Mouse (Mus musculus) heart, postnatal 36 days (tissue): ENCODE data around the gene Pcgf6. TPM values are rescaled to one million over a fixed set of nuclear protein-coding genes. Genes with fewer than 3 reads are reported as not detected.

ENCODE experiments used
- DNase-seq, 2 experiments: peaks; one replicate each; pipeline ENCODE4 v3.0.0; 2021 to 2022
- intact Hi-C: fragments of 180-260 bp; cut with DNase I; formaldehyde crosslinking; loops from one replicate; pipeline ENCODE4 v1.15.1; 2025
- total RNA-seq, 2 experiments: library from RNA; stranded (reverse); gene quantifications; 2 replicates each; pipeline ENCODE4 v1.2.3; 2021

The Pcgf6 gene
- total RNA-seq, 2 experiments from 2014 or later: 3.0 to 3.4 TPM

DNA sequence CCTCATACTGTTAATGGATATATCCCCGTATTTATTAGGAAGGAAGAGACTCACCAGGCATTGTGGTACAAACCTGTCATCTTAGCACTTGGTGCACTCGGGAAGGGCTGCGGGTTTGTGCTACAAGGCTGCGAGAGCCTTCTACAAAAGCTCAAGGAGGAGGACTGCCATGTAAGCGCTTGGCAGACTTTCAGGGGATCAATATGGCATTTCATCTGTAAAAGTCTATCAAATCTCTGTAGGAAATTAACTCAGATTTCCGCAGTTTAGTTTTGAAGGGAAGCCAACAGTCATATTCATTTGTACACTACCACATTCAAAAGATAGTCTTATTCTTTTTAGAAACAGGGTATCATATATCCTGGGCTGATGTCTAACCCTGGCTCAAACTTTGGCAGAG, 18.9 kb downstream of the Pcgf6 start:
- DNase-seq: no peak
- intact Hi-C loops: no loop called here

DNA sequence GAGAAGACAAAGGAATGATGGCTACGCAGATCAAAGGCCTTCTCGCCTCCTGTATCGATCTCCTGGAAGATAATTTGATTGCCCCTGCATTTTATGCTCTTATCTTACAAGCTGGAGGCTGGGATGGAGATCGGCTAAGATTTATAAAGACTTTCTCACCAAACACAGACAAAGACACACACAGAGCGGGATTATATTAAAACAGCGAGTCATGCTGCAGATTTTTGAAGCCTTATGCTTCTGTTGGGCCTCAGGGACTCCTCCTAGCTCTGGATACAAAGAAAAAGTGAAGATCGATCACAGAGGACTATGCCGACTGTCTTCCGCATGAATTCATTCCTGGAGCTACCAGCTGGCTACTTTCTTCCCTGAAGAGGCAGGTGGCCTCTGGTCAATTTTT, 20.9 kb downstream of the Pcgf6 start:
- intact Hi-C loops: no loop called here
- no peak for DNase-seq

DNA sequence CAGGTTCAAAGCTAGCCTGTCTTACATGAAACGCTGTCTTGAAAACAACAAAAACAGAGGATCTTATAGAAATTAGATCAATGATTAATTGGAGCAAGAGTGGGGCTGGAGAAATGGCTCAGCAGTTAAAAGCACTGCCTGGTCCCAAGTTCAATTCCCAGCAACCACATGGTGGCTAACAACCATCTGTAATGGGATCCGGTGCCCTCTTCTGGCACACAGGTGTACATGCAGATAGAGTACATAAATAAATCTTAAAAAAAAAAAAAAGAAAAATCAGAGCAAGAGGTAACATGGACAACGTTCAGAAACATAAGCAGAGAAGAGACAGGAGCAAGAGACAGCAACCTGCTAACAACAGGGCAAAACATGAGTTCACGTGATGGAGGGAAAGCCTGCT, 24.2 kb downstream of the Pcgf6 start:
- no peak for DNase-seq
- intact Hi-C loops: no loop called here

DNA sequence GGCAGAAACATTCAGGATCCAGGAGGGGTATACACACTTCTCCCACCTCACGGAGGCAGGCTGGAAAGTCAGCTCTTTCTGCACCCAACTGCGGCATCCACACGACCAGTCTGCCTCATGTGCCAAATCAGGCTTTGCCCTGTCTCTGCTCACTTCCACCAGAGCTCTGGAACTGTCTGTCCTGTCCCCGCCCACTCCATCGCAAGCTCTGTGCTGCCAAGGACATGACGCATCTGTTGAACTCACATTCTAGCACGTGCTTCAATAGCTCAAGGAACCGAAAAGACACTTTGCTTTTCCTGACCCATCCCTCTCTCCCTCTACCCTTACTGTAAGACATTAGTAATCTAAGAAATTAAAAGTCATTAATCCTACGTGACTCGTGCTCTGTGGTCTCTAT, 25.8 kb downstream of the Pcgf6 start:
- DNase-seq: no peak
- intact Hi-C loops: no loop called here

DNA sequence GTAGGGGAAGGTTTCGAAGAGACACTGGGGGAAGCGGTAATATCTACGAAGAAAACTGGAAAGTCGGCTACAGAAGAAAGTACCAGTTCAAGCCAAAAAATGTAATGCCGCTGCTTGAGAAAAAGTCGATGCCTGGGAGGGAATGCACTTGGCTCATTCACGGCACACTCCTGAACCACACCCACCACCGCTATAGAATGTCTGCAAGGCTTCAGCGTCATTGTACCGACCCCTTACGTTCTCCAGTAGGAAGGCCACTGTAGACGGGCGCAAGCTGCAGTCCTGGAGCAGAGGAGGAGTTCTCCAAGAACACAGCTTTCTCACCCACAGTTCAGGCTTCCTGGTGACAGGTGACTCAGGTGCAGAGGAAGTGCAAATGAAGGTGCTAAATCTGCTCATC, 27.2 kb downstream of the Pcgf6 start:
- intact Hi-C loops: no loop called here
- no peak for DNase-seq

DNA sequence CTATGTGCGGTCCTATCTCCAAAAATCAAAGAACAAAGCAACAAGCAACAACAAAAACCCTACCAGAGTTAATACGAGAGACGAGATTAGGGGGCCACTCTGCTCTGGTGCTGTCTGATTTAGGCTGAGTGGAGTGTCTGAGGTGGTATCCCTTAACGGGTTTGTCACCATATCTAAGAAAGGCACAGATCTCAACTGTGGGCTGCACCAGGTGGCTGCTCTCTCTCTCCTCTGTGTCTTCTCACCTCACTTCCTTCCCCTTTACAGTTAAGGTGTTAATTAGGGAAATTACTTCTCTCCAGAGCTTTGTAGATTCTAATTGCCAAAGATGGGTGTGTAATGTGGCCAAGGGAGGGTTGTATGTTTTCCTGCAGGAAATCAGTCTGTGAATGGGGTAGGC, 28.0 kb downstream of the Pcgf6 start:
- intact Hi-C loops: no loop called here
- DNase-seq: no peak

DNA sequence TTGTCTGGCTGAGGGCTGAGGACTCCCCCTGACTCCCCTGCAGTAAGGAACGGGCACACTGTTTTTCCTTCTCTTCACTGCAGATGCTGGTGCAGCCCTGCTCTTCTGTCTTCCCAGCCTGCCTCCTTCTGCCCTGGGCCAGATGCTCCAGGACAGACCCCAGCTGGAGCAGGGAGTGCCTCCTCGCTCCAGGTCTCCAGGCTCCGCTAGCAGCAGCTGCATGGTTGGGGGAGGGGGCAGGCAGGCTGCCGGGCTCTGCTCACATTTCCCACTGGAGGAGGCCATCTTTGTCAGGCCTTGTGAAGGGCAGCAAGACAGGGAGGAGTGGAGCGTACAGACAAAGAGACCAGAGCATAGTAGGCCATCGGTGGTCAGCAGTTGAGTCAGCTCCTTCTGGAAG, 31.4 kb downstream of the Pcgf6 start:
- no peak for DNase-seq
- intact Hi-C loops: no loop called here

DNA sequence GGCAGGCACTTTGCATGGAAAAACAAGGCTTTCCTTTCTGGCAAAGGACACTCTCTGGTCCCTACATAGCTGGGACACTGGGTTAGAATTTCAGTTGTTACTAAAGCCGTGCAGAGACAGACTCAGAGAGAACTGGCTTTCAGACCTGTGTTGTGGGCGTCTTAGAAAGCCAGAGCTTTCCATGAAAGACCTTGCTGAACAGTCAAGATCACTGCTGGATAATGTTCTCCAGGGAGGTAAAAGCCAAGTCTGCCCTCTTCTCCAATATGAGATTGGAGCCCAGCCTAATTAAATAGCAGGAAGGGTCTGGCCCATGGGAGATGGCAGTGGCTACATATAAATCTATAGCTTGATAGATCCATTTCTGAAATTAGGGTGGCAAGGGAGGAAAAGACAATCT, 32.4 kb downstream of the Pcgf6 start:
- intact Hi-C loops: no loop called here
- DNase-seq: no peak

DNA sequence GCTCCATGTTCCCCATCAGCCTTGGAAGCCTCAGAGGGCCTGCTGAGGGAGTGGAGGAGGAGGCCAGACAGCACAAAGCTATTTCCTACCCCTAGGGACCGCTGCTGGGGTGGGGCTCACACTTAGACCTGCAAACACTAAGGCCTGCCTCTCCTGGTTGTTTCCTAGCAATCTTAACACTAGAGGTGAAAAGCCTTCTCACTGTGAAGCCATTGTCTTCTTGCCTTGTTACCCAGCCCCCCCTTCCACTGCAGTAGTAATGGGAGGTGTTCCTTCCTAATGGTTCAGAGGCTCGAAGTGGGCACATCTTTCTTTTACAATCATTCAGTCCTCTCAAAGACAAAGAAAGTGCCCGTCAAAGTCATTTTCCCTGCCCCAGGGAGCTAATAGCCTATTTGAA, 32.9 kb downstream of the Pcgf6 start:
- no peak for DNase-seq
- intact Hi-C loops: no loop called here

DNA sequence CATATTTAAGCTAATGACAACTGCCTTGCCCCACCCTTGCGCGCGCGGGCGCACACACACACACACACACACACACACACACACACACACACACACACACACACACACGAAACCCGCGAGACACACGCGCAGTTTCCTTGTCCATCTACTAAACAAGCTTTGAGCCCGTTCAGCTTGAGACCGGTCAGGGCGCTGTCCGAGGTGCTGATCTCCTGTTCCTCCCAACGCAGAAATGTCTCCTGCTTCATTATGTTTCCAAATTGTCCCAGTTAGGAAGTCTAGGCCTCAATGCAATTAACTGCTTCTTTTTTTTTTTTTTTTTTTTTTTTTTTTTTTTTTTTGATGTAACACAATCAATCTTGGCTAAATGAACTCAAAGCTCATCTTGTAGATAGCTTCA, 34.2 kb downstream of the Pcgf6 start:
- intact Hi-C loops: no loop called here
- DNase-seq: peak; percentile 70 to 87

DNA sequence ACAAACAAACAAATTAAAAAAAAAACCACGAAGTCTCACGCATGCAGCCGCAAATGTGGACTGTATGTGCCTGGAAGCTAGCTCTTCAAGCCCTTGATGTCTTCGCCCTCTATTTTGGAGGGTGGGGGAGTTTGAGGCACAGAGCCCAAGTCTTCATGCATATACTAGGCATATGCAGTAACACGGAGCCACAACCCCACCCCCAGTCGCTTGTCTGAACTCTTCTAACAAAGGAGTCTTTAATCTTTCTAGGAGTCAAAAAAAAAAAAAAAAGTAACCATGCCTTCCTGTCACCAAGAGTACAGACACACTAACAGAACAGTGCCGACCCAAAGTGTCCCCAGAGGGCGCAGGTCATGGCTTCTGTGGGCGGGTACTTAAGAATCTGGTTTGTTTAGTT, 34.7 kb downstream of the Pcgf6 start:
- no peak for DNase-seq

DNA sequence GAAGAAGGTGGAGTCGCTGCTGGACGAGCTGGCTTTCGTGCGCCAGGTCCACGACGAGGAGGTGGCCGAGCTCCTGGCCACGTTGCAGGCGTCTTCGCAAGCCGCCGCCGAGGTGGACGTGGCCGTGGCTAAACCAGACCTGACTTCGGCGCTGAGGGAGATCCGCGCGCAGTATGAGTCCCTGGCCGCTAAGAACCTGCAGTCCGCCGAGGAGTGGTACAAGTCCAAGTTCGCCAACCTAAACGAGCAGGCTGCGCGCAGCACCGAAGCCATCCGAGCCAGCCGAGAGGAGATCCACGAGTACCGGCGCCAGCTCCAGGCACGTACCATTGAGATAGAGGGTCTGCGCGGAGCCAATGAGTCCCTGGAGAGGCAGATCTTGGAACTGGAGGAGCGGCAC, 35.3 kb downstream of the Pcgf6 start:
- intact Hi-C loops: no loop called here
- DNase-seq: no peak

More for the DNA sequence above, 34.7 kb downstream of the Pcgf6 start:
- intact Hi-C loops: no loop called here

DNA sequence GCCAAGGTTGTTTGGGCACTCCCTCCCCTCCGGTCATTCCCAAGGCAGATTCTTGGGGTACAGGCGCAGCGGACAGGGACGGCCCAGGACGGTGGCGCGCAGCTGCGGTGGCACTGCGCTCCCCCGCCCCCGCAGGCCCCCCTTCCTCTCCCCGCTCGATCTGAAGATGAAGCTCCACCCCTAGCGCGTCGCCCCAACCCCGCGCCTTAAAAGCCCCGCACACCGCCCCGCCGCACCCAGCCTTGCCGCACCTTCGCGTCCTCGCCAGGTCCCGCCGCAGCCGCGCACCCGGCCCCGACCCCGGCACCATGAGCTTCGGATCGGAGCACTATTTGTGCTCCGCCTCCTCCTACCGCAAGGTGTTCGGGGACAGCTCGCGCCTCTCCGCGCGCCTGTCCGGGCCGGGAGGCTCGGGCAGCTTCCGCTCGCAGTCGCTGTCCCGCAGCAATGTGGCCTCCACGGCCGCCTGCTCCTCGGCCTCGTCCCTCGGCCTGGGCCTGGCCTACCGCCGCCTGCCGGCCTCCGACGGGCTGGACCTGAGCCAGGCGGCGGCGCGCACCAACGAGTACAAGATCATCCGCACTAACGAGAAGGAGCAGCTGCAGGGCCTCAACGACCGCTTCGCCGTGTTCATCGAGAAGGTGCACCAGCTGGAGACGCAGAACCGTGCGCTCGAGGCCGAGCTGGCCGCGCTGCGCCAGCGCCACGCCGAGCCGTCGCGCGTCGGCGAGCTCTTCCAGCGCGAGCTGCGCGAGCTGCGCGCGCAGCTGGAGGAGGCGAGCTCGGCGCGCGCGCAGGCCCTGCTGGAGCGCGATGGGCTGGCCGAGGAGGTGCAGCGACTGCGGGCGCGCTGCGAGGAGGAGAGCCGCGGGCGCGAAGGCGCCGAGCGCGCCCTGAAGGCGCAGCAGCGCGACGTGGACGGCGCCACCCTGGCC, 36.0 kb downstream of the Pcgf6 start, which contains the start of the genes Ina and Nt5c2:
Gene Ina, plus strand, starts transcription at position 252 of the 935 bp plus-strand sequence.
Gene Nt5c2, minus strand, starts transcription at position 707 of the 935 bp plus-strand sequence.
- intact Hi-C loops: no loop called here
- DNase-seq: peak; percentile 7 to 14

DNA sequence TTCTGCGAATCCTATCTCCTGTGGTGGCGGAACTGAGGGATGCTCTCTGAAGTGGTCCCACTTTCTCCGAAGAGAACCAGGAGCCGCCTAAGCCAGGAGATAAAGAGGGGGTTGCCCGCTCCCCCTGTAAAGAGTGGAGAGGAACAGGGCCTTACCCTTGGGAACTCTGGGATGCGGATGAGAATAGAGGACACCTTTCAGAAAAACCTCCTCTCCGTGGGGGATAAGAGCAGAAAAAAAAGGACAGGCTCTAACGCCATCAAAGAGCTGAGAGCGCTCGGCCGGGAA, 36.6 kb downstream of the Pcgf6 start:
- no peak for DNase-seq
- intact Hi-C loops: no loop called here

DNA sequence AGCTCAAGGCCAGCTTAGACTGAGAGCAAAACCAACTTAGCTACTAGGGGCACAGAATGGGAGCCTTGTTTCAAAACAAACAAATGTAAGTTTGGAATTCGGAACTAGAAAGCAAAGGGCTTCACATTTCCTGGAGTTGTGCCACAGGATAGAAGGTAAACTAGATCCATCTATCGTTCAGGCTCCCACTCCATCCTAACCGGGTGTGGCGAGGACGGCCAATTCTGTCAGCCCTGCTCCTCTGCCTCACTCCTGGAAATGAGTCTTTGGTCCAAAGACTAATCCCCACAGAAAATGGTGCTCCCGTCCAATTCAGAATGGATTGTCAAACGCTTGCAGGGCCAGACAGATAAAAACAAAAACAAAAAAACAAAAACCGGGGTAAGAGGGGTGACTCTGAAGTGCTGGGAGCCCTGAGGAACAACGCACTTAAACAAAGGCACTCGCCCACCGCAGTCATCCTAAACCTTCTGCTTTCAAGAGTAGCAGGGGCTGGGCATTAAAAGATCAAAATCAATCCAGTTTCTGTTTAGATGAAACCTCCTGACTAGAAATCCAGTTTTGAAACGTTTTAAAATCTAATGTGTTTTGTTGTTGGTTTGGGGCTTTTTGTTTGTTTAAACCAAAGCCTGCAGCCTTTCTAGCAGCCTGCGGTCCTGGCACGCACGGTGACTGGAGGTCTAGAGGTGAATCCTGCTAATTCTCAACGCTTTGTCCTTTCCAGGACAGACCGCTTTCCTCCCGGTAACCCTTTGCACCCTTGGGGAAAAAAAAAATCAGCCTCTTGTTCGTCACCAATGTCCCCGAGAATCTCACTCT, 37.2 kb downstream of the Pcgf6 start:
- intact Hi-C loops: no loop called here

DNA sequence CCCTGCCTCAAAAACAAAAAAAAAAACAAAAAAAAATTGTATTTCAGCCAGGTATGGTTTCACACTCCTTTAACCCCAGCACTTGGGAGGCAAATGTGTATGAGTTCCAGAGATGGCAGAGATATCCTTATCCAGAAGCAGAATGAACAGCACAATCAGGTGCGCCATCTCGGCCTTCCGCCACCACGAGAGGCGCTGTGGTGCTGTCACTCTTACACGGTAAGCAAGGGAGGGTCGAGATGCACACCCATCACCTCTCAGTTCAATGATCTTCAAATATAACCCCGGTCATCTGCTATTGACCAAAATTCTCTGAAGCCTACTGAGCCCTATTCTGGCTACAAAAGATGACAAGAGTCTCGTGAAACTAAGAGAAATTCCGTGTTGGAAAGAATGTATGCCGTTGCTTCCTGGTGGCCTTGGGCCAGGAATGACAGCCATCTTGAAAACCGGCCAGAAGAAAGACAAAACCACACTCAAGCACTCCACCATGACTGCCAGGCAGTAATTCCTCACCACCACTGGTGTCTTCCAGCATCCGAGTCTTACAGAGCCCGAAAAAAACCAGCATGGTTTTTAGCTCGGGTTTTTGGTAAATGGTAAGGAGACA, 38.1 kb downstream of the Pcgf6 start:
- DNase-seq: no peak
- intact Hi-C loops: no loop called here

More for the DNA sequence above, 37.2 kb downstream of the Pcgf6 start:
- no peak for DNase-seq

DNA sequence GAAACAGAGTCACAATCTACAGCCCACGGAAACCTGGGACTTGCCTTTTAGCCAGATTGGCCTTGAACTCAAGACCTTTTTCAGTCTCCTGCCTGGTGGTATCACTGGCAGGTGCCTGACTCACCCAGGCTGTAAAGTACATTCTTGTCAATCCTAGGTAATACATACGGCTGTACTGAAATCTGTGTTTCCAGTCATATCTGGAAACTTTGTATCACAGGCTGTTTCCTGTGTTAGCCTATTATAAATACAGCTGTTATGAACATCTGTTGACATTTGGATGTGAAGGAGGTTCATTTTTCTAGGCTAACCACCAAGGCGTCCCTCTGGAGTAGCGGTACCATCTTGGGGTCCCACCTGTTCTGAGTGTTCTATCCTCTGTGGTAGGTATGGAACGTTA, 40.8 kb downstream of the Pcgf6 start:
- no peak for DNase-seq
- intact Hi-C loops: no loop called here

DNA sequence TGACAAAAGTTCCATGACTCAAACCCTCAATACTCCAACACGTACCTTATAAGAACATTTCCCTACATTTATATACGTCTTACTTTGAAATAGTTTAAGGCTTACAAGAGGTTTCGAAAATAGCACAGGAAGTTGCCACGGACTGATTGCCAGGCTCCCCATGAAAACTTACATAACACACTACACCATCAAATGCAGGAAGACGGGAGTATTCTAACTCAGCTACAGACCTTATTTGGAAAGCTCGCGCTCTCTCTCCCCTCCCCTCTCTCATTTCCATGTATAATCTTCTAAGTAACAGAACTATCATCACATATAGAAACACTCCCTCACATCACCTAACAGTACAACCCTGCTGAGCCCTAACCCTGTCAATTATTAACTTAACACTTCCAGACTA, 41.3 kb downstream of the Pcgf6 start:
- no peak for DNase-seq
- intact Hi-C loops: no loop called here

DNA sequence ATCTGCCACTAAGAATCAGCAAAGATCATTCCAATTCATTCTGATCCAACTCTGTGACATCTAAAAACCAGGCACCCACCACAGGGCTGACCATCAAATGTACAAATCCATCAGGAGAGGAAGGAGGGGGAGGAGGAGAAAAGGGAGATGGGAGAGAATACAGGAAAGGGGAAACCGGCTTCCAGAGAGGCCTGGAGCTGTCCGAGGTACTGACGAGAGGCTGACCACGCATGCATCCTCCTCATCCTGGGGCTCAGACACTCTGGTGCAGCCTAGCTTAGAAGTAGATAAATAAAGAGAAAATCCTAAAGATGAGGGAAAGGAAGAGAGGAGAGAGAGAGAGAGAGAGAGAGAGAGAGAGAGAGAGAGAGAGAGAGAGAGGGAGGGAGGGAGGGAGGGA, 44.4 kb downstream of the Pcgf6 start:
- intact Hi-C loops: no loop called here

DNA sequence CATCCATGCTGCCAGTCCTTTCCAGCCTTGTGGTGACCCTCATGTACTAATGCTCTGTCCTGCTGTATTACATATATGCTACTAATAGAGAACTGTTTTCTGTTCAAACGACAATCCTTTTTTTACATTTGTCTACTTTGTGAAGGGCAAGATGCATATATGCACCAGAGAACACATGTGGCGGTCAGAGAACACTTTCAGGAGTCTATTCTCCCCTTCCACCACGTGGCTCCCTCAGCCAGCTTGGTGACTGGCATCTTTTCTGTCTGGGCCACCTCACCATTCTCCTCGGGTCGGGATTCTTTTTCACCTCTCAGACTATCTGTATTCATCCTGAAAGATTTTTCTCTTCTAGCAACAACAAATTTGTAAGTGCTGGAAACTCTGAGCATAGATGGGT, 44.8 kb downstream of the Pcgf6 start:
- intact Hi-C loops: no loop called here
- DNase-seq: no peak

More for the DNA sequence above, 44.4 kb downstream of the Pcgf6 start:
- peak; percentile 45 to 66 for DNase-seq

DNA sequence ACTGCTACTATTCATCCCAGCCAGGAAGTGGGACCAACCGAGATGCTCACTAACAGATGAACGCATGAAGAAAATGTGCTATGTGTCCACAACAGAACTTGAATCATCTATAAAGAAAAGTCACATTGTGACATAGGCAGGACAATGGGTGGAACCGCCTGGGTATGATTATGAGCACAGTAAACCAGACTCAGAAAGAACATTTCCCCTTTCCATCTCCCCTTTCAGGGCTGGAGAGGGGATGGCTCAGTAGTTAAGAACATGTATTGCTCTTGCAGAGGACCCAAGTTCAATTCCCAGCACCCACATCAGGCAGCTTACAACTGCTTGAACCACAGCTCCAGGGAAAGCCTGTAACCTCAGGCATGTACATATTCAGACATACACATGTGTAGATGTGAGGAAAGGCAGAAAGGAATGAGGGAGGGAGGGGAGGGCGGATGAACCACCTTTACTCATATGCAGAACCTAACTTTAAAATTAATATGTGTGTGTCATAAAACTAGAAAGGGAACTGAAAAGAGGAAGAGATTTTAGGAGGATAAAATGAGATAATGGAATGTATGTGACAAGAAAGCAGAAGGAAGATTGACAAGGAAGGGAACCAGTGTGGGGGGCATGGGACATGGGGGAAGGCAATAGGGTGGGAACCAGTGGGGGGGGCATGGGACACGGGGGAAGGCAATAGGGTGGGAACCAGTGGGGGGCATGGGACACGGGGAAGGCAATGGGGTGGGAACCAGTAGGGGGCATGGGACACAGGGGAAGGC, 46.8 kb downstream of the Pcgf6 start:
- intact Hi-C loops: no loop called here
- no peak for DNase-seq
